Mouse (Mus musculus) midbrain, embryonic 14.5 days (tissue): ENCODE results near the gene Gm29427. TPM values are rescaled to one million over a fixed set of nuclear protein-coding genes. Genes with fewer than 3 reads are reported as not detected.

ENCODE experiments used
- ATAC-seq: fragments of 200-750 bp; cut with Nextera tagmentation; 2 replicates; pipeline ENCODE4 v1.8.0; 2017; ENCODE audit warnings: moderate number of reproducible peaks, moderate library complexity; ENCODE audit not compliant: low FRiP score, low TSS enrichment
- DNase-seq: peaks from one replicate; pipeline ENCODE4 v3.0.0-alpha.2; 2015
- H3K27ac ChIP-seq: fragments of 300-500 bp; sonication (generic); replicated peaks from 2 replicates; pipeline ENCODE4 v1.5.1; 2014; ENCODE audit warnings: mild to moderate bottlenecking, low read depth, low read length, moderate library complexity
- H3K27me3 ChIP-seq: fragments of 300-500 bp; sonication (generic); 2 replicates; pipeline ENCODE4 v1.6.1; 2014; ENCODE audit warnings: low read length, control low read depth, mixed read lengths; ENCODE audit not compliant: control insufficient read depth, insufficient read depth
- H3K36me3 ChIP-seq: fragments of 300-500 bp; sonication (generic); 2 replicates; pipeline ENCODE4 v1.6.1; 2014; ENCODE audit warnings: low read length, control low read depth; ENCODE audit not compliant: control insufficient read depth, insufficient read depth
- H3K4me1 ChIP-seq: fragments of 300-500 bp; sonication (generic); 2 replicates; pipeline ENCODE4 v1.6.1; 2014; ENCODE audit warnings: mild to moderate bottlenecking, antibody characterized with exemption, low read length, control low read depth; ENCODE audit not compliant: control insufficient read depth, insufficient read depth
- H3K4me2 ChIP-seq: fragments of 300-500 bp; sonication (generic); 2 replicates; pipeline ENCODE4 v1.6.1; 2014; ENCODE audit warnings: mild to moderate bottlenecking, low read length, moderate library complexity
- H3K4me3 ChIP-seq: fragments of 300-500 bp; sonication (generic); replicated peaks from 2 replicates; pipeline ENCODE4 v1.5.1; 2014; ENCODE audit warnings: low read depth, low read length
- H3K9ac ChIP-seq: fragments of 300-500 bp; sonication (generic); replicated peaks from 2 replicates; pipeline ENCODE4 v1.6.1; 2014; ENCODE audit warnings: mild to moderate bottlenecking, low read length, moderate library complexity
- H3K9me3 ChIP-seq: fragments of 300-500 bp; sonication (generic); 2 replicates; pipeline ENCODE4 v1.6.1; 2016; ENCODE audit warnings: low read length, control low read depth, mixed read lengths; ENCODE audit not compliant: control insufficient read depth
- WGBS: fragments of 180-500 bp; shearing (Covaris S2); extraction: QIAGEN DNeasy Blood & Tissue Kit; methylation state at CpG from one replicate; pipeline ENCODE4 v1.1.7; 2014; 5-methylcytosine and 5-hydroxymethylcytosine counted together
- polyA plus RNA-seq: library from polyadenylated mRNA; unstranded; fragments of >200 nt; fragmentation: Nextera tagmentation; extraction: Ambion mirVana; gene quantifications from 2 replicates; pipeline ENCODE4 v1.2.1, GENCODE M21; 2014

Gene Gm29427
- polyA plus RNA-seq: not detected in 2 replicates

GRCm38 (mm10) chr1:130715561-130716217 is at the start of gene Gm29427:
Gm29427 (minus strand) TSS chr1:130715799.
- peak within 1 kb of the TSS; percentile 99 for H3K9ac ChIP-seq
- ATAC-seq (peak; percentile 92), DNase-seq (peak; percentile 95)
- peaks cover 19% of the 10 kb centered on the region for H3K4me1 ChIP-seq
- H3K27ac ChIP-seq: peak within 1 kb of the TSS; percentile 89
- H3K27me3 ChIP-seq: no peaks in the 10 kb centered on the region
- peaks cover 5% of the 10 kb centered on the region for H3K36me3 ChIP-seq
- peak within 1 kb of the TSS; percentile 78 for H3K4me2 ChIP-seq
- under 1% methylated on average over 38 of the region's 38 CpGs for WGBS
- H3K9me3 ChIP-seq: no peaks in the 10 kb centered on the region
- H3K4me3 ChIP-seq: peak within 1 kb of the TSS; percentile 91

GRCm38 (mm10) chr1:130764027-130764461 is 48.4 kb upstream of the Gm29427 start:
- Histone ChIP-seq H3K4me2 (no peak overlapping the region), H3K27ac (no peak overlapping the region), H3K9me3 (no peaks in the 10 kb centered on the region), H3K36me3 (no peaks in the 10 kb centered on the region), H3K27me3 (no peaks in the 10 kb centered on the region), H3K4me1 (no peaks in the 10 kb centered on the region), H3K9ac (no peak overlapping the region), H3K4me3 (no peak overlapping the region)
- ATAC-seq: no peak
- no peak for DNase-seq
- WGBS: 88% methylated on average over 12 of the region's 12 CpGs

GRCm38 (mm10) chr1:130762045-130762760 is 46.6 kb upstream of the Gm29427 start:
- no peak for ATAC-seq
- WGBS: 88% methylated on average over 3 of the region's 3 CpGs

DNA sequence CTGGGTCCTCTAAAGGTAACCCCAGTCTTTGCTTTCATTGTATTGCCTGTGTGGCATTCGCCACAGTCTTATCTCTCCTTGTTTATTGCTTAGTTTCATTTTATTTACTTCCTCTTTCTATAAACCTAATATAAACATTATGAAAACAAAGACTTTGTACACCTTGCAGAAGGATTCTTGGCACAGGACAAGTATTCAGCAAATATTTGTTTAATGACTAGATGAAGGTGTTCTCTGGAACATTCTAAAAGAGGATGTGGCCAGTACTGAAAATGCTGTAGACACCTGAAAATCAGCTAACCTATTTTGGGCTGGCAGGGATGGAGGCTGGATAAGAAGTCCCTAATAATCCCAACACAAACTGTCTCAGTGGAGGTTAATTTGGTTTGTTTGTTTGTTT is 46.0 kb upstream of the Gm29427 start:
- Histone ChIP-seq H3K36me3 (no peaks in the 10 kb centered on the region), H3K4me3 (no peak overlapping the region), H3K27ac (no peak overlapping the region), H3K27me3 (no peaks in the 10 kb centered on the region), H3K4me1 (no peaks in the 10 kb centered on the region), H3K9ac (no peak overlapping the region), H3K4me2 (no peak overlapping the region), H3K9me3 (no peaks in the 10 kb centered on the region)
- DNase-seq (no peak), ATAC-seq (no peak)
- WGBS: 72% methylated on average over 1 of the region's 1 CpGs

More at GRCm38 (mm10) chr1:130762045-130762760, 46.6 kb upstream of the Gm29427 start:
- H3K4me3 ChIP-seq: no peak overlapping the region
- H3K27ac ChIP-seq: no peak overlapping the region
- H3K4me1 ChIP-seq: no peaks in the 10 kb centered on the region
- no peaks in the 10 kb centered on the region for H3K9me3 ChIP-seq
- no peak overlapping the region for H3K4me2 ChIP-seq
- H3K9ac ChIP-seq: no peak overlapping the region
- DNase-seq: no peak
- no peaks in the 10 kb centered on the region for H3K27me3 ChIP-seq
- H3K36me3 ChIP-seq: no peaks in the 10 kb centered on the region

DNA sequence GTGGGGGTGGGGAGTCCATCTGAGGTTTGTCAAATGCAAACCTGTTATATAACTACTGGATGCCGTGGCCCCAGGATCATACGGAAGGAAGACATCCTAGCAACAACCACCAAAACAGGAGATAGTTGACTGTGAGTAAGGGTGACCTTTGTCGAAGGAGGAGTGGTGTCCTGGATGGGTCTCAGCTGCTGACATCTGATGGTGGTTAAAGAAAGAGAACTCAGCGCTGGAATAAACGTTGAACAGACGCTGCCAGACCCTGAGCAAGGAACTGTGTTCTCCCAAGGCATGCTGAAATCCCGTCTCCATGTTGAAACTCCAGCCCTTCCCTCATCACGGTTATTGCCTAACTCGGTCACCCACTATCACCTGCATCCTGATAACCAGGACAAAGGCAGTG is 44.1 kb upstream of the Gm29427 start:
- Histone ChIP-seq H3K36me3 (no peaks in the 10 kb centered on the region), H3K9me3 (no peaks in the 10 kb centered on the region), H3K9ac (no peak overlapping the region), H3K27me3 (no peaks in the 10 kb centered on the region), H3K27ac (no peak overlapping the region), H3K4me1 (no peaks in the 10 kb centered on the region), H3K4me3 (no peak overlapping the region), H3K4me2 (no peak overlapping the region)
- DNase-seq: no peak
- WGBS: 86% methylated on average over 9 of the region's 9 CpGs
- ATAC-seq: no peak

DNA sequence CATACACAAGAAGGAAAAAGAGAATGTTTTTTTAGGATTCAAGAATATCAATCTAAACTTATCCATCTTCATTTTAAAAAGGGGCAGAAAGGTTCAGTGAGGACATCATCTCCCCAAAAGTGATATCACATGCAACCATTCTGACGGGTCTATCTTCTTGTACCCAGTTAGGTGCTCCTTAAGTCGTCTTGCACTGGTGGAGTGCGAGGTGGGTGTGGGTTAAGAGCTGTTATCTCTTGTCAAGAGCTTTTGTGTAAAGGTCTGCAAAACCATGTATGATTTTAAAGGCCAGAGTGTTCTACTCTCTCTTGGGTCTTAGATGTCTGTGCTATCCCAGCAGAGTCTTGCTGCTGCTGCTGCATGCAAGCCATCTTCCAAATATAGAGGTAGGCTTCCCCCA is 31.2 kb upstream of the Gm29427 start:
- no peaks in the 10 kb centered on the region for H3K4me1 ChIP-seq
- no peak overlapping the region for H3K4me2 ChIP-seq
- no peaks in the 10 kb centered on the region for H3K9me3 ChIP-seq
- H3K4me3 ChIP-seq: no peak overlapping the region
- ATAC-seq (no peak), DNase-seq (no peak)
- H3K9ac ChIP-seq: no peak overlapping the region
- WGBS: 92% methylated on average over 3 of the region's 3 CpGs
- H3K27me3 ChIP-seq: no peaks in the 10 kb centered on the region
- no peak overlapping the region for H3K27ac ChIP-seq
- no peaks in the 10 kb centered on the region for H3K36me3 ChIP-seq

DNA sequence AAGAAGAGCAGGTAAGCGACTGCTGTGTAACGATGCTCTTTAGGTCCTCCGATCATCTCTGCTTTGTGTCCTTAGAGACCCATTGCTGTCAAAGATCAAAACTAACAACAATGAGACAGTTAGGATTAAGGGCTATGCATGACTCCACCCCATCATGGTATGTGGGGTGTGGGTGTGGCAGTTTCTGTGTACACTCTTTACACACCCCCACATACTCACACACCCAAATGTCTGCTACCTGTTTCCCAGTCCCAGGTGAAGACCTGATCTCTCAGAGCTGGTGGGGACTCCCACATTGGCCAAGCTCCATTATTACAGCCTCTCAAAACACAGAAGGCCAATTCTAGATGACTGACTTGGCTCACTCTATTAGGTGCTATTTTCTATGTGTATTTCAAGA is 30.0 kb upstream of the Gm29427 start:
- no peaks in the 10 kb centered on the region for H3K36me3 ChIP-seq
- 98% methylated on average over 3 of the region's 3 CpGs for WGBS
- no peak overlapping the region for H3K4me3 ChIP-seq
- no peak overlapping the region for H3K4me2 ChIP-seq
- H3K27me3 ChIP-seq: no peaks in the 10 kb centered on the region
- DNase-seq (no peak), ATAC-seq (no peak)
- H3K4me1 ChIP-seq: no peaks in the 10 kb centered on the region
- no peaks in the 10 kb centered on the region for H3K9me3 ChIP-seq
- no peak overlapping the region for H3K27ac ChIP-seq
- H3K9ac ChIP-seq: no peak overlapping the region

GRCm38 (mm10) chr1:130744961-130745360 is 29.4 kb upstream of the Gm29427 start:
- WGBS: 82% methylated on average over 5 of the region's 5 CpGs
- Histone ChIP-seq H3K9ac (no peak overlapping the region), H3K4me1 (no peaks in the 10 kb centered on the region), H3K4me2 (no peak overlapping the region), H3K36me3 (no peaks in the 10 kb centered on the region), H3K9me3 (no peaks in the 10 kb centered on the region), H3K27ac (no peak overlapping the region), H3K27me3 (no peaks in the 10 kb centered on the region), H3K4me3 (no peak overlapping the region)
- DNase-seq (no peak), ATAC-seq (no peak)

- Histone ChIP-seq H3K9ac (no peak overlapping the region), H3K4me3 (no peak overlapping the region), H3K27ac (no peak overlapping the region), H3K9me3 (no peaks in the 10 kb centered on the region), H3K36me3 (no peaks in the 10 kb centered on the region), H3K4me1 (no peaks in the 10 kb centered on the region), H3K4me2 (no peak overlapping the region), H3K27me3 (no peaks in the 10 kb centered on the region)
- DNase-seq (no peak), ATAC-seq (no peak)
- 86% methylated on average over 2 of the region's 2 CpGs for WGBS
These were observed 28.6 kb upstream of the Gm29427 start for GRCm38 (mm10) chr1:130744217-130744616.
